Mouse (Mus musculus): ENCODE results near the gene Spi1. TPM values are rescaled to one million over a fixed set of nuclear protein-coding genes. Genes with fewer than 3 reads are reported as not detected.
A peak's percentile ranks its signal among the peaks of the same experiment; 100 is the strongest.
"Not testable (repeated sequence)": the region's sequence is repeated elsewhere in the genome, so short reads cannot be mapped to it uniquely, and the experiment has no call there.

Gene Spi1
- polyA plus RNA-seq, 1 experiment from 2014 or later = 2.8 TPM

GRCm38 (mm10) chr2:91109807-91110385, 27.7 kb downstream of the Spi1 start:
- ATAC-seq = no peak
- Histone ChIP-seq H3K9ac (no peak overlapping the region), H3K9me3 (replicated peaks) (no peaks in the 10 kb centered on the region), H3K36me3 (ENCODE audit: poor library complexity, severe bottlenecking) (no peaks in the 10 kb centered on the region), H3K4me3 (no peak overlapping the region), H3K4me1 (peaks cover under 1% of the 10 kb centered on the region; the same call in 1 of the 2 replicates), H3K27me3 (no peaks in the 10 kb centered on the region), H3K27ac (no peak overlapping the region), H3K4me2 (no peak overlapping the region)
- WGBS = 90% methylated on average over 5 of the region's 5 CpGs

- Histone ChIP-seq H3K9ac (no peak overlapping the region), H3K36me3 (ENCODE audit: poor library complexity, severe bottlenecking) (no peaks in the 10 kb centered on the region), H3K4me2 (no peak overlapping the region), H3K27ac (no peak overlapping the region), H3K27me3 (0 out of 2 replicates have a peak, but pooled peaks cover 3% of the 10 kb centered on the region), H3K4me3 (no peak overlapping the region), H3K4me1 (peaks cover 6% of the 10 kb centered on the region; the same call in 1 of the 2 replicates), H3K9me3 (replicated peaks) (no peaks in the 10 kb centered on the region)
- no peak for ATAC-seq
- WGBS = 71% methylated on average over 6 of the region's 6 CpGs
These were observed 28.2 kb downstream of the Spi1 start for GRCm38 (mm10) chr2:91110429-91110828.

GRCm38 (mm10) chr2:91111832-91112231, 29.6 kb downstream of the Spi1 start:
- ATAC-seq; H3K27ac ChIP-seq; H3K4me2 ChIP-seq; H3K4me3 ChIP-seq; H3K9ac ChIP-seq; H3K4me1 ChIP-seq; H3K36me3 ChIP-seq (ENCODE audit: poor library complexity, severe bottlenecking); H3K9me3 ChIP-seq (replicated peaks): not testable (repeated sequence)
- H3K27me3 ChIP-seq = peaks cover 10% of the 10 kb centered on the region; the same call in 1 of the 2 replicates
- WGBS = 92% methylated on average over 3 of the region's 3 CpGs

GRCm38 (mm10) chr2:91112491-91112890, 30.3 kb downstream of the Spi1 start:
- WGBS = 61% methylated on average over 4 of the region's 4 CpGs
- H3K27me3 ChIP-seq = peaks cover 13% of the 10 kb centered on the region; the same call in 1 of the 2 replicates
- H3K4me3 ChIP-seq = no peak overlapping the region
- no peak overlapping the region for H3K9ac ChIP-seq
- H3K27ac ChIP-seq = no peak overlapping the region
- peaks cover 7% of the 10 kb centered on the region; the same call in 1 of the 2 replicates for H3K4me1 ChIP-seq
- no peak for ATAC-seq
- H3K36me3 ChIP-seq (ENCODE audit: poor library complexity, severe bottlenecking) = no peaks in the 10 kb centered on the region
- no peaks in the 10 kb centered on the region for H3K9me3 ChIP-seq (replicated peaks)
- H3K4me2 ChIP-seq = no peak overlapping the region

- Histone ChIP-seq H3K4me3 (no peak overlapping the region), H3K9me3 (replicated peaks) (no peaks in the 10 kb centered on the region), H3K4me1 (peaks cover 7% of the 10 kb centered on the region; the same call in 1 of the 2 replicates), H3K36me3 (ENCODE audit: poor library complexity, severe bottlenecking) (no peaks in the 10 kb centered on the region), H3K27me3 (peaks cover 13% of the 10 kb centered on the region; the same call in 1 of the 2 replicates), H3K9ac (no peak overlapping the region), H3K4me2 (no peak overlapping the region), H3K27ac (no peak overlapping the region)
- 82% methylated on average over 10 of the region's 10 CpGs for WGBS
- ATAC-seq = no peak
These were observed 31.1 kb downstream of the Spi1 start for GRCm38 (mm10) chr2:91113334-91113733.

GRCm38 (mm10) chr2:91113852-91114251, 31.7 kb downstream of the Spi1 start:
- Histone ChIP-seq H3K4me1 (peaks cover 7% of the 10 kb centered on the region; the same call in 1 of the 2 replicates), H3K27me3 (peaks cover 13% of the 10 kb centered on the region; the same call in 1 of the 2 replicates), H3K9me3 (replicated peaks) (no peaks in the 10 kb centered on the region), H3K9ac (no peak overlapping the region), H3K4me2 (no peak overlapping the region), H3K36me3 (ENCODE audit: poor library complexity, severe bottlenecking) (no peaks in the 10 kb centered on the region), H3K4me3 (no peak overlapping the region), H3K27ac (no peak overlapping the region)
- WGBS = 77% methylated on average over 6 of the region's 6 CpGs
- no peak for ATAC-seq

- H3K27ac ChIP-seq = no peak overlapping the region
- peaks cover 7% of the 10 kb centered on the region; the same call in 1 of the 2 replicates for H3K4me1 ChIP-seq
- H3K9me3 ChIP-seq (replicated peaks) = no peaks in the 10 kb centered on the region
- peak; percentile 64 for ATAC-seq
- peak overlapping the region; percentile 58; the same call in 1 of the 2 replicates for H3K9ac ChIP-seq
- peak overlapping the region; percentile 37 for H3K4me3 ChIP-seq
- H3K4me2 ChIP-seq = peak overlapping the region; percentile 63
- H3K27me3 ChIP-seq = peaks cover 13% of the 10 kb centered on the region; the same call in 1 of the 2 replicates
- no peaks in the 10 kb centered on the region for H3K36me3 ChIP-seq (ENCODE audit: poor library complexity, severe bottlenecking)
- 7% methylated on average over 39 of the region's 42 CpGs for WGBS
These were observed 32.8 kb downstream of the Spi1 start for GRCm38 (mm10) chr2:91114781-91115577.

- 30% methylated on average over 12 of the region's 12 CpGs for WGBS
- no peak for ATAC-seq
- Histone ChIP-seq H3K4me3 (peak overlapping the region; percentile 37), H3K4me1 (peaks cover 7% of the 10 kb centered on the region; the same call in 1 of the 2 replicates), H3K4me2 (peak overlapping the region; percentile 63), H3K36me3 (ENCODE audit: poor library complexity, severe bottlenecking) (no peaks in the 10 kb centered on the region), H3K9me3 (replicated peaks) (no peaks in the 10 kb centered on the region), H3K9ac (peak overlapping the region; percentile 58; the same call in 1 of the 2 replicates), H3K27me3 (peaks cover 17% of the 10 kb centered on the region; the same call in 1 of the 2 replicates), H3K27ac (no peak overlapping the region)
These were observed 33.4 kb downstream of the Spi1 start for GRCm38 (mm10) chr2:91115578-91115970.

GRCm38 (mm10) chr2:91116842-91117241, 34.7 kb downstream of the Spi1 start:
- Histone ChIP-seq H3K27ac (no peak overlapping the region), H3K27me3 (peaks cover 17% of the 10 kb centered on the region; the same call in 1 of the 2 replicates), H3K36me3 (ENCODE audit: poor library complexity, severe bottlenecking) (no peaks in the 10 kb centered on the region), H3K4me2 (no peak overlapping the region), H3K9ac (no peak overlapping the region), H3K9me3 (replicated peaks) (no peaks in the 10 kb centered on the region), H3K4me3 (no peak overlapping the region), H3K4me1 (peaks cover 7% of the 10 kb centered on the region; the same call in 1 of the 2 replicates)
- 89% methylated on average over 5 of the region's 5 CpGs for WGBS
- no peak for ATAC-seq

GRCm38 (mm10) chr2:91117585-91118275, 35.5 kb downstream of the Spi1 start, which contains the start of gene Mybpc3:
Gene Mybpc3, plus strand, starts transcription at chr2:91118144.
- H3K9ac ChIP-seq = no peak within 1 kb of the TSS

GRCm38 (mm10) chr2:91118647-91119046, 36.5 kb downstream of the Spi1 start:
- no peak for ATAC-seq
- no peak overlapping the region for H3K4me2 ChIP-seq
- peaks cover 17% of the 10 kb centered on the region; the same call in 1 of the 2 replicates for H3K27me3 ChIP-seq
- H3K4me1 ChIP-seq = peaks cover 7% of the 10 kb centered on the region; the same call in 1 of the 2 replicates
- H3K36me3 ChIP-seq (ENCODE audit: poor library complexity, severe bottlenecking) = no peaks in the 10 kb centered on the region
- H3K9me3 ChIP-seq (replicated peaks) = no peaks in the 10 kb centered on the region
- H3K27ac ChIP-seq = no peak overlapping the region
- 83% methylated on average over 1 of the region's 1 CpGs for WGBS
- no peak overlapping the region for H3K4me3 ChIP-seq
- no peak overlapping the region for H3K9ac ChIP-seq

More at GRCm38 (mm10) chr2:91117585-91118275, 35.5 kb downstream of the Spi1 start, which contains the start of gene Mybpc3:
- Histone ChIP-seq H3K27me3 (peaks cover 17% of the 10 kb centered on the region; the same call in 1 of the 2 replicates), H3K9me3 (replicated peaks) (no peaks in the 10 kb centered on the region), H3K36me3 (ENCODE audit: poor library complexity, severe bottlenecking) (no peaks in the 10 kb centered on the region), H3K4me2 (no peak within 1 kb of the TSS), H3K4me3 (no peak within 1 kb of the TSS), H3K4me1 (peaks cover 7% of the 10 kb centered on the region; the same call in 1 of the 2 replicates), H3K27ac (no peak within 1 kb of the TSS)
- ATAC-seq = no peak
- WGBS = 83% methylated on average over 11 of the region's 11 CpGs
